Mouse (Mus musculus) hindbrain, embryonic 14.5 days (tissue): Measurements from ENCODE around the gene Ugt3a1. TPM values are rescaled to one million over a fixed set of nuclear protein-coding genes. Genes with fewer than 3 reads are reported as not detected.
"Not testable (repeated sequence)": the region's sequence is repeated elsewhere in the genome, so short reads cannot be mapped to it uniquely, and the experiment has no call there.

Experiments used
- ATAC-seq: fragments of 200-750 bp; cut with Nextera tagmentation; 2 replicates; pipeline ENCODE4 v1.8.0; 2017; ENCODE audit warnings: moderate number of reproducible peaks, mild to moderate bottlenecking, moderate TSS enrichment, moderate library complexity; ENCODE audit not compliant: low FRiP score
- DNase-seq: peaks from one replicate; pipeline ENCODE4 v3.0.0-alpha.2; 2015; ENCODE audit warnings: low spot score
- H3K27ac ChIP-seq: fragments of 300-500 bp; sonication (generic); 2 replicates; pipeline ENCODE4 v1.5.1; 2014; ENCODE audit warnings: mild to moderate bottlenecking, moderate library complexity
- H3K27me3 ChIP-seq: fragments of 300-500 bp; sonication (generic); 2 replicates; pipeline ENCODE4 v1.6.1; 2014; ENCODE audit warnings: mild to moderate bottlenecking, low read length, mixed read lengths; ENCODE audit not compliant: control insufficient read depth, insufficient read depth
- H3K36me3 ChIP-seq: fragments of 300-500 bp; sonication (generic); replicated peaks from 2 replicates; pipeline ENCODE4 v1.6.1; 2014; ENCODE audit not compliant: control insufficient read depth, insufficient read depth
- H3K4me1 ChIP-seq: fragments of 300-500 bp; sonication (generic); replicated peaks from 2 replicates; pipeline ENCODE4 v1.6.1; 2014; ENCODE audit warnings: antibody characterized with exemption, low read length, mixed read lengths; ENCODE audit not compliant: control insufficient read depth, insufficient read depth
- H3K4me2 ChIP-seq: fragments of 300-500 bp; sonication (generic); replicated peaks from 2 replicates; pipeline ENCODE4 v1.6.1; 2014; ENCODE audit warnings: mild to moderate bottlenecking, moderate library complexity
- H3K4me3 ChIP-seq: fragments of 300-500 bp; sonication (generic); replicated peaks from 2 replicates; pipeline ENCODE4 v1.5.1; 2014; ENCODE audit warnings: mild to moderate bottlenecking, low read length
- H3K9ac ChIP-seq: fragments of 300-500 bp; sonication (generic); 2 replicates; pipeline ENCODE4 v1.6.1; 2014
- H3K9me3 ChIP-seq: fragments of 300-500 bp; sonication (generic); 2 replicates; pipeline ENCODE4 v1.6.1; 2016; ENCODE audit warnings: low read length; ENCODE audit not compliant: control insufficient read depth
- WGBS: fragments of 180-500 bp; shearing (Covaris S2); extraction: QIAGEN DNeasy Blood & Tissue Kit; methylation state at CpG from one replicate; pipeline ENCODE4 v1.1.7; 2014; 5-methylcytosine and 5-hydroxymethylcytosine counted together
- polyA plus RNA-seq: library from polyadenylated mRNA; unstranded; fragments of >200 nt; fragmentation: Nextera tagmentation; extraction: Ambion mirVana; gene quantifications from 2 replicates; pipeline ENCODE4 v1.2.1, GENCODE M21; 2014

Gene Ugt3a1
- polyA plus RNA-seq, result not detected in 2 replicates

DNA sequence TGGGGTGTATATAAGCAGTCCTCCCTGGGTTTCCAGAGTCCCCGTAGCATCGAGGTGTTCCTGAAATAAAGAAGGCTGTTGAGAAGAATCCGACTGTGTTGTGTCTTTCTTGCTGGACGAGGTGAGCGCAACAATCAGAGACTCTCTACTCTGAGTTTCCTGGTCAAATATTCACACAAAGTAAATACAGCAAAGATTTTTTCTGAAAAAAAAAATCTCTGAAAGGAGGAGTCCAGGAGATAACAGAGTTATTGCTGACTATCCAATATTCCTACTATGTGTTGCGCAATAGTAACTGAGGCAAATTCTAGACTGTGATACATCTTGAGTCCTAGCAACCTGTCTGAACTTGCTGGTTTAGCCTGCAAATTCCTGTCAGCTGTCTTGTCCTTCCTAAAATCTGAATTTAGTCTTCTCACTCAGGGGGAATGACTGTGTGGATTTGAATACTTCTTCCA is at the start of gene Ugt3a1:
Ugt3a1 (plus strand) TSS at position 51 of the 458 bp plus-strand sequence.
- DNase-seq (no peak), ATAC-seq (no peak)
- Histone ChIP-seq H3K9ac (no peak within 1 kb of the TSS), H3K4me3 (no peak within 1 kb of the TSS), H3K4me2 (no peak within 1 kb of the TSS), H3K9me3 (no peaks in the 10 kb centered on the region), H3K4me1 (no peaks in the 10 kb centered on the region), H3K27ac (no peak within 1 kb of the TSS), H3K36me3 (no peaks in the 10 kb centered on the region), H3K27me3 (no peaks in the 10 kb centered on the region)
- 99% methylated on average over 6 of the region's 6 CpGs for WGBS

- not testable (repeated sequence) for H3K9me3 ChIP-seq, H3K9ac ChIP-seq, H3K27ac ChIP-seq, DNase-seq, H3K36me3 ChIP-seq, H3K27me3 ChIP-seq, H3K4me2 ChIP-seq, H3K4me1 ChIP-seq, H3K4me3 ChIP-seq, ATAC-seq
- WGBS, result 88% methylated on average over 4 of the region's 4 CpGs
These were observed 45.8 kb upstream of the Ugt3a1 start for GRCm38 (mm10) chr15:9230917-9231316.

DNA sequence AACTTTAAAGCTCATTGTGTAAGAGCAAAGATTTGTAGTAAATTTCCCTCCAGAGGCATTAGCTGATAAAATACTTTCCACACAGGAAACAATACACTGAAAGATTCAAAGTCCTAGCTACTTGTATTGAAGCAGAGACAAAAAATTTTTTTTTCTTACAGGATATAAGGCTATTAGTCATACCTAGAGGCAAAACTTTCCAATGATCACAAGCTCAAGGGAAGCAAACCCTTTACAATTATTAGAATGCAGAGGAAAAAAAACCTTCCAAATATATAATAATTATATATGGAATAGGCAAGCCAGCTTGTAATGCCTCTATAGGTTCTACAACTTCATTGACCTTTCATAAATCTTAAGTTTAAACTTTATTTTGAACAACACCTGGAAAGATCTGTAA is 30.3 kb upstream of the Ugt3a1 start:
- no peaks in the 10 kb centered on the region for H3K9me3 ChIP-seq
- no peak overlapping the region for H3K4me2 ChIP-seq
- no peaks in the 10 kb centered on the region for H3K27me3 ChIP-seq
- no peak for ATAC-seq
- no peaks in the 10 kb centered on the region for H3K4me1 ChIP-seq
- no peaks in the 10 kb centered on the region for H3K36me3 ChIP-seq
- H3K9ac ChIP-seq, result no peak overlapping the region
- no peak overlapping the region for H3K4me3 ChIP-seq
- H3K27ac ChIP-seq, result no peak overlapping the region
- DNase-seq, result no peak

DNA sequence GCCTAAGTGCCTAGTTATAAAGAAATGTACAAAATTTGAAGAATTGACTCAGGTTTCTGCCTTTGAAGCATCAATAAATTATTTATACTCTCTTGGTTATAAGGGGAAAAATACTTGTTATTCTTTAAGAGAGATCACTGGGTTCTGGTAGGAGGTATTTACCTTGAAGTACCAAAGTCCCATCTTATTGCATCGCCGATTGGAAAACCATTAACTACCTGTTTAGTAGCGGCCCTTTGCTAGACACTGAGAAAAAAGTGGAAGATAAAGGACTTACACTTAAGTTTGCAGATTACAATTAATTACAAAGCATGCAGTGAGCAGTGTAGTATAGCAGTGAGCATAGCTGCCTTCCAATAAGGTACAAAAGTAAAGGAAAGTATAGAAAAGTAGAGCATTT is 23.8 kb upstream of the Ugt3a1 start:
- no peak for DNase-seq
- no peak overlapping the region for H3K4me2 ChIP-seq
- H3K27me3 ChIP-seq, result no peaks in the 10 kb centered on the region
- WGBS, result 98% methylated on average over 3 of the region's 3 CpGs
- no peaks in the 10 kb centered on the region for H3K9me3 ChIP-seq
- no peaks in the 10 kb centered on the region for H3K36me3 ChIP-seq
- H3K4me1 ChIP-seq, result no peaks in the 10 kb centered on the region
- ATAC-seq, result no peak
- H3K9ac ChIP-seq, result no peak overlapping the region
- no peak overlapping the region for H3K4me3 ChIP-seq
- H3K27ac ChIP-seq, result no peak overlapping the region

- Histone ChIP-seq H3K27me3 (no peaks in the 10 kb centered on the region), H3K4me2 (no peak overlapping the region), H3K9ac (no peak overlapping the region), H3K4me3 (no peak overlapping the region), H3K36me3 (no peaks in the 10 kb centered on the region), H3K9me3 (no peaks in the 10 kb centered on the region), H3K27ac (no peak overlapping the region), H3K4me1 (no peaks in the 10 kb centered on the region)
- ATAC-seq (no peak), DNase-seq (no peak)
- WGBS, result 85% methylated on average over 3 of the region's 3 CpGs
These were observed 16.1 kb upstream of the Ugt3a1 start for GRCm38 (mm10) chr15:9260621-9261020.

DNA sequence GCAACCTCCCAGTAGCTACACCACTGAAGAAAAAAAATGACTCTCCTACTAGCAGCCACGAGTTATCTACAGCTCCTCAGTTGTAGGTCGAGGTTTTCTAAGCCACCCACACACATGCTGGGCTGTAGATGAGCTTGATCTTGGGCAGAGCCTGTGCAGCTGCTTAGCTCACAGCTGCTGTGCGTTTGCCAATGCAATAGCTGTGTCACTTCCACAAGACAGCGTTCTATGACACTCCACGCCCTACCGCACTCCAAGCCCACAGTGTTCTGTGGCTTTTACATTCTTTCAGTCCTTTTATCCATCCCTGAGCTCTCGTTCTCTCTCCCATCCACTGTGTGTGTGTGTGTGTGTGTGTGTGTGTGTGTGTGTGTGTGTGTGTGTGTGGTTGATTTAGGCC is 4.8 kb upstream of the Ugt3a1 start:
- WGBS, result 79% methylated on average over 7 of the region's 7 CpGs

DNA sequence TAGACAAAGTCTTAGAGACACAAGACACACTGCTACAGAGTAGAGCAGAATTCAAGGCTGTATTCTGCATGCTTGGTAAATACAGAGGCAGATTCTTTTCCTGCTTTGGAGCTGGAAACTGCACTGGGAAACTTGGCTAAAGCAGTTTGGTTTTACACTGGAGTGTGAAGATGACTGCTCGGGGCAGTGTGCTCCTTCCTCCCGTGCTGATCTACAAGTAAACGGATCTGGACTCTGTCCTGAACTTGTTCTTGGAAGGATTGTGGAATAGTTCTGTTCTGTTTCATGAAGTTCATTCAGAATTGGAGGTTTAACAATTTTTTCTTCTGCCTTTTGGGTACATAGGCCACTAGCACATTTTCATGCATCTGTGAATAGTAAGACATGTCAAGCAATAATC is 2.3 kb downstream of the Ugt3a1 start:
- WGBS, result 95% methylated on average over 3 of the region's 3 CpGs
- H3K4me1 ChIP-seq, result no peaks in the 10 kb centered on the region
- H3K27me3 ChIP-seq, result no peaks in the 10 kb centered on the region
- H3K9ac ChIP-seq, result no peak overlapping the region
- no peak overlapping the region for H3K27ac ChIP-seq
- H3K4me3 ChIP-seq, result no peak overlapping the region
- ATAC-seq (no peak), DNase-seq (no peak)
- H3K9me3 ChIP-seq, result no peaks in the 10 kb centered on the region
- H3K36me3 ChIP-seq, result no peaks in the 10 kb centered on the region
- no peak overlapping the region for H3K4me2 ChIP-seq

More for the DNA sequence above, 4.8 kb upstream of the Ugt3a1 start:
- no peaks in the 10 kb centered on the region for H3K9me3 ChIP-seq
- H3K27ac ChIP-seq, result no peak overlapping the region
- ATAC-seq (no peak), DNase-seq (no peak)
- no peaks in the 10 kb centered on the region for H3K27me3 ChIP-seq
- H3K36me3 ChIP-seq, result no peaks in the 10 kb centered on the region
- H3K9ac ChIP-seq, result no peak overlapping the region
- no peak overlapping the region for H3K4me3 ChIP-seq
- H3K4me1 ChIP-seq, result no peaks in the 10 kb centered on the region
- H3K4me2 ChIP-seq, result no peak overlapping the region

- 92% methylated on average over 3 of the region's 3 CpGs for WGBS
- no peak overlapping the region for H3K27ac ChIP-seq
- no peaks in the 10 kb centered on the region for H3K9me3 ChIP-seq
- no peak for DNase-seq
- H3K4me1 ChIP-seq, result no peaks in the 10 kb centered on the region
- no peak for ATAC-seq
- H3K4me3 ChIP-seq, result no peak overlapping the region
- H3K9ac ChIP-seq, result no peak overlapping the region
- no peaks in the 10 kb centered on the region for H3K36me3 ChIP-seq
- no peak overlapping the region for H3K4me2 ChIP-seq
- H3K27me3 ChIP-seq, result no peaks in the 10 kb centered on the region
These were observed 2.9 kb downstream of the Ugt3a1 start for GRCm38 (mm10) chr15:9279596-9279995.

DNA sequence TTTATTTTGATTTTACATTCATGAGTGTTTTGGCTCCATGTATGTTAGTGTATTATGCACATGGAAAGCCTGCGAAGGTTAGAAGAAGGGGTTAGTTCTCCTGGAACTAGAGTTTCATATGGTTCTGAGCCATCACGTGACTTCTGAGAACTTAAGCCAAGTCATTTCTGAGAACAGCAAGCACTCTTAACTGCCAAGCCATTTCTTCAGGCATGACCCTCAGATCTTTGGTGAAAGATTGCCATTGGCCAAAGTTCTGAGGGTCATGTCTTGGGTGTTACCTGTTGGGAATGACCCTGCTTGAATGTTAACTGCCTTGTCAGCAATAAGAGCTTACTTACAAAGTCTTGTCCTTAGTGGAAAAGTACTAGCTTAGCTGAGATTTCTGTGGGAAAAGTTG is 6.5 kb downstream of the Ugt3a1 start:
- Histone ChIP-seq H3K4me3 (no peak overlapping the region), H3K36me3 (no peaks in the 10 kb centered on the region), H3K27me3 (no peaks in the 10 kb centered on the region), H3K27ac (no peak overlapping the region), H3K4me2 (no peak overlapping the region), H3K9ac (no peak overlapping the region), H3K9me3 (no peaks in the 10 kb centered on the region), H3K4me1 (no peaks in the 10 kb centered on the region)
- 93% methylated on average over 2 of the region's 2 CpGs for WGBS
- no peak for ATAC-seq
- no peak for DNase-seq

GRCm38 (mm10) chr15:9289660-9290059 is 13.0 kb downstream of the Ugt3a1 start:
- Histone ChIP-seq H3K27ac (no peak overlapping the region), H3K9me3 (no peaks in the 10 kb centered on the region), H3K4me1 (no peaks in the 10 kb centered on the region), H3K4me2 (no peak overlapping the region), H3K9ac (no peak overlapping the region), H3K27me3 (no peaks in the 10 kb centered on the region), H3K4me3 (no peak overlapping the region), H3K36me3 (no peaks in the 10 kb centered on the region)
- ATAC-seq (no peak), DNase-seq (no peak)
- WGBS, result 75% methylated on average over 2 of the region's 2 CpGs
